Mouse (Mus musculus) spleen, postnatal 4 days (tissue): Measurements from ENCODE around the gene Pp2d1.
A peak's percentile ranks its signal among the peaks of the same experiment; 100 is the strongest.
"Not testable (repeated sequence)": the region's sequence is repeated elsewhere in the genome, so short reads cannot be mapped to it uniquely, and the experiment has no call there.

Source experiments
- DNase-seq, 2 experiments: peaks; one replicate each; pipeline ENCODE4 v3.0.0; 2022; ENCODE audit warnings: low spot score in 2 of 2

Gene Pp2d1

GRCm38 (mm10) chr17:53539351-53539750 lies at the start of gene Pp2d1:
Pp2d1 (minus strand) TSS chr17:53539451.
- not testable (repeated sequence) for DNase-seq

- DNase-seq: no peak
Measured at GRCm38 (mm10) chr17:53588097-53588855, 49.0 kb upstream of the Pp2d1 start.

- peak; percentile 81 to 90 for DNase-seq
Measured at GRCm38 (mm10) chr17:53587074-53587851, 48.0 kb upstream of the Pp2d1 start.

- DNase-seq: no peak
Measured at GRCm38 (mm10) chr17:53583846-53584579, 44.8 kb upstream of the Pp2d1 start.

GRCm38 (mm10) chr17:53582805-53583204 lies 43.6 kb upstream of the Pp2d1 start:
- no peak for DNase-seq

GRCm38 (mm10) chr17:53582026-53582585 lies 42.9 kb upstream of the Pp2d1 start:
- DNase-seq: no peak

- no peak for DNase-seq
Measured at GRCm38 (mm10) chr17:53580237-53580636, 41.0 kb upstream of the Pp2d1 start.

GRCm38 (mm10) chr17:53579612-53580011 lies 40.4 kb upstream of the Pp2d1 start:
- DNase-seq: no peak

- no peak for DNase-seq
Measured at GRCm38 (mm10) chr17:53578776-53579175, 39.5 kb upstream of the Pp2d1 start.

GRCm38 (mm10) chr17:53578249-53578648 lies 39.0 kb upstream of the Pp2d1 start:
- no peak for DNase-seq

- DNase-seq: no peak
Measured at GRCm38 (mm10) chr17:53577754-53578153, 38.5 kb upstream of the Pp2d1 start.

GRCm38 (mm10) chr17:53577151-53577550 lies 37.9 kb upstream of the Pp2d1 start:
- no peak for DNase-seq

- DNase-seq: no peak
Measured at GRCm38 (mm10) chr17:53573019-53573556, 33.8 kb upstream of the Pp2d1 start.

GRCm38 (mm10) chr17:53570932-53571331 lies 31.7 kb upstream of the Pp2d1 start:
- not testable (repeated sequence) for DNase-seq

- DNase-seq: peak in 1 of 2 experiments; percentile 22
Measured at GRCm38 (mm10) chr17:53570361-53570875, 31.2 kb upstream of the Pp2d1 start.

- peak; percentile 82 to 87 for DNase-seq
Measured at GRCm38 (mm10) chr17:53569829-53570228, 30.6 kb upstream of the Pp2d1 start.

- no peak for DNase-seq
Measured at GRCm38 (mm10) chr17:53568734-53569386, 29.6 kb upstream of the Pp2d1 start.

- peak; percentile 89 to 93 for DNase-seq
Measured at GRCm38 (mm10) chr17:53568118-53568517, 28.9 kb upstream of the Pp2d1 start.

GRCm38 (mm10) chr17:53567346-53568101 lies 28.3 kb upstream of the Pp2d1 start:
- peak; percentile 56 to 87 for DNase-seq

GRCm38 (mm10) chr17:53566919-53567345 lies 27.7 kb upstream of the Pp2d1 start:
- DNase-seq: peak in 1 of 2 experiments; percentile 75
